Mouse (Mus musculus): ENCODE measurements around the gene Pgm2. TPM values are rescaled to one million over a fixed set of nuclear protein-coding genes. Genes with fewer than 3 reads are reported as not detected.

Pgm2 gene
- polyA plus RNA-seq, 1 experiment = 10.7 TPM

DNA sequence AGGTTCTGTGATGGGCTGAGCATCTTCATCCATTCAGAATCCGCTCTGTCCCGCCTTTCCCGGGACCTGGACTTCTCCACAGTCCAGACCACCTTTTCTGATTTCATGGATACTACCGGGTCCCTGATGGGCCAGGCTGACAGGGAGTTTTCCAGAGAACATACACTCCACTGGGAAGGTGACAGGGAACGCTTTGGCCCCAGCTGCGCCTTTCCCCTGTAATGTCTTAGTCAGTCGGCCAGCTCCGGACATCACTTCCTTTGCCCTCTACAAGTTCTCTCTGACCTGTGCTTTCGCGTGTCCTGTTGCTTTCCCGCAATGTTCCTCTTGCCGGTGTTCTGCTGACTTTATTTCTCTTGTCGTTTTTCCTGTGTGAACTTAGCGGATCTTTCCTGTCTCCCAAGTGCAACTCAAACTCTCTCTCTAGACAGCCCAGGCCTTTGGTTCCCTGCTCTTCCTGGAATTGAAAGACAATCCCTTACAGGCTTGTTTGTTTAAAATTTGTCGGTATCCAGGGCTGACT lies 660 bp downstream of the Pgm2 start:
- no peak overlapping the region for H3K27ac ChIP-seq (ENCODE audit: insufficient read depth, low read length)
- TF ChIP-seq POLR2A (IDR thresholded peaks at IDR 0.05; ENCODE audit: extremely low read depth, insufficient read depth, low read length) = no peak
- TF ChIP-seq CTCF (IDR thresholded peaks at IDR 0.05; ENCODE audit: extremely low read depth, insufficient read depth, low read length) = no peak
- peaks cover 4% of the 10 kb centered on the region for H3K4me1 ChIP-seq (ENCODE audit: control insufficient read depth, insufficient read depth, low read length)
- peak overlapping the region; percentile 57 for H3K4me3 ChIP-seq (ENCODE audit: insufficient read depth, low read length)

DNA sequence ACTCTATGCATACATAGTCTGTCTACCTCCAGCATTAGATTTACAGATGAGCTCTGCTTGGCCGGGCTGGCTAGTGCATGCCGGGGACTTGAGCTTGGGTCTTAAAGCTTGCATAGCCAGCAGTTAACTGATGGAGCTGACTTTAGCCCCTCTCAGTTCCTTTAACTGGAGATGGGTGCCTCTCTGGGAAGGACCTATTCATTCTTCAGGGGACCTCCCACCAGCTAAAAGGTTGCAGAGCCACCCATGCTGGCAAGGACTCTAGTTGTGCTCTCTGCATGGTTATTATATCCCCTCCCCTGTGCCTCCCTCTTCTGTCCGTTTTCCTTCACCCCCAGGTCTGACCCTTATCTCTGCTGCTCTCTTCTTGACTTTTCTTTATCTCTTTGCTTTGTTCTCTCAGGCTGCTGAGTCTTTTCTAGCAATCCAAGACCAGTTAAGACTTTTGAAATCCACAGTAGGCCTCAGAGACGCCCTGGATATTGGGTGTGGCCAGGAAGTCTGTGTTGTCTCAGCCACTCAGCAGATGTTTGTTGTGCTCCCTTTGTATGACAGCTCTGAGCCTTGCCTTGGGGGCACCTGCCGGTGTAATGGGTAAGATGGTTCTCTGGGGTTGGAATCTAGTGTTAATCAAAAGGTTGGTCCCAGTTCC lies 2.7 kb downstream of the Pgm2 start:
- Histone ChIP-seq H3K4me3 (ENCODE audit: insufficient read depth, low read length) (no peak overlapping the region), H3K27ac (ENCODE audit: insufficient read depth, low read length) (no peak overlapping the region), H3K4me1 (ENCODE audit: control insufficient read depth, insufficient read depth, low read length) (peaks cover 4% of the 10 kb centered on the region)
- no peak for TF ChIP-seq CTCF (IDR thresholded peaks at IDR 0.05; ENCODE audit: extremely low read depth, insufficient read depth, low read length)
- no peak for TF ChIP-seq POLR2A (IDR thresholded peaks at IDR 0.05; ENCODE audit: extremely low read depth, insufficient read depth, low read length)

DNA sequence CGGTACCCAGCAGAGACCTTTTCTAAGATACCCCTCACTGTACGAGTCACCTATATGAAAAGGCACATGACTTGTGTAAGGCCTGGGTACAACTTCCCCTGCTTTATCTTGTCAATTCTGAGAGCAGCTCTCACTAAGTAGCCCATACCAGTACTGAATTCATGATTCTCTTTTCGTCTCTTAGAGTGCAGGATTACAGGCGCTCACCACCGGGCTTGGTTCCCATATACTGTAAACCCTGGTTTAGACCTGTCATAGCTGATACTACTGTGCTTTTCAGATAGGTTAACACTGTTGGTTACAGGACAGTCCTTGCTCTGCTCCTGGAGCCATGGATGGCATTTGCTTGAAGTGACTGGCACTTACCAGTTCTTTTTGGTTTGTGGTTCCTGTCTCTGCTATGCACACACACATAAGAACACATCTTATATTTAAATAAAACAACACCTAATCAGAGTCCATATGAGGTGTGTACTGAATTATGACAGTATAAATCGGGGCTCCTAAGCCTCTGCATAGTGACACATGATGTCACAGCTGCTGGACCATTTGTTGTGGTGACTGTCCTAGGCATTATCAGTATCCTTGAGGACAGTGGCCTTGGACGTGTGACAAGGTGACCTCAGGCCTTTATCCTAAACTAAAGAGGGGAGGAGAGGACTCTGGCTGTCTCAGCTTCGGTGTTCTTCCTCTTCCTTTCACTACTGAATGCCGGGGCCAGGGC lies 9.4 kb downstream of the Pgm2 start:
- TF ChIP-seq CTCF (IDR thresholded peaks at IDR 0.05; ENCODE audit: extremely low read depth, insufficient read depth, low read length) = no peak
- TF ChIP-seq POLR2A (IDR thresholded peaks at IDR 0.05; ENCODE audit: extremely low read depth, insufficient read depth, low read length) = no peak
- H3K4me1 ChIP-seq (ENCODE audit: control insufficient read depth, insufficient read depth, low read length) = no peaks in the 10 kb centered on the region
- H3K27ac ChIP-seq (ENCODE audit: insufficient read depth, low read length) = no peak overlapping the region
- no peak overlapping the region for H3K4me3 ChIP-seq (ENCODE audit: insufficient read depth, low read length)

DNA sequence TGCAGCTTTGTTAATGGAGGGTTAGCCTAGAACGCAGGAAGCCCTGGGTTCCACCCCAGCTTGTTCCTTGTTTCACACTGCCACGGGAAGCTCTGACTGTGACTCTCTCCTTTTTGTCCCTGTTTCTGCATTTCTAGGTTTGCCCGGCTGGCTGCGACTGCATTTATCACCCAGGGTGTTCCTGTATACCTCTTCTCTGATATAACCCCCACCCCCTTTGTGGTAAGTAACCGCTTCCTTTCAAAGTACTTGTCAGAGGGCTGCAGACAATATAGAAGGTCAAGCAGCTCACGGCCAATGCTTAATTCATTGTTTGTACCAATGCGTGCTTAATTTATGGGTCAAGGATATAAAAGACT lies 9.9 kb downstream of the Pgm2 start:
- TF ChIP-seq POLR2A (IDR thresholded peaks at IDR 0.05; ENCODE audit: extremely low read depth, insufficient read depth, low read length) (no peak), CTCF (IDR thresholded peaks at IDR 0.05; ENCODE audit: extremely low read depth, insufficient read depth, low read length) (no peak)
- no peak overlapping the region for H3K27ac ChIP-seq (ENCODE audit: insufficient read depth, low read length)
- no peaks in the 10 kb centered on the region for H3K4me1 ChIP-seq (ENCODE audit: control insufficient read depth, insufficient read depth, low read length)
- H3K4me3 ChIP-seq (ENCODE audit: insufficient read depth, low read length) = no peak overlapping the region

DNA sequence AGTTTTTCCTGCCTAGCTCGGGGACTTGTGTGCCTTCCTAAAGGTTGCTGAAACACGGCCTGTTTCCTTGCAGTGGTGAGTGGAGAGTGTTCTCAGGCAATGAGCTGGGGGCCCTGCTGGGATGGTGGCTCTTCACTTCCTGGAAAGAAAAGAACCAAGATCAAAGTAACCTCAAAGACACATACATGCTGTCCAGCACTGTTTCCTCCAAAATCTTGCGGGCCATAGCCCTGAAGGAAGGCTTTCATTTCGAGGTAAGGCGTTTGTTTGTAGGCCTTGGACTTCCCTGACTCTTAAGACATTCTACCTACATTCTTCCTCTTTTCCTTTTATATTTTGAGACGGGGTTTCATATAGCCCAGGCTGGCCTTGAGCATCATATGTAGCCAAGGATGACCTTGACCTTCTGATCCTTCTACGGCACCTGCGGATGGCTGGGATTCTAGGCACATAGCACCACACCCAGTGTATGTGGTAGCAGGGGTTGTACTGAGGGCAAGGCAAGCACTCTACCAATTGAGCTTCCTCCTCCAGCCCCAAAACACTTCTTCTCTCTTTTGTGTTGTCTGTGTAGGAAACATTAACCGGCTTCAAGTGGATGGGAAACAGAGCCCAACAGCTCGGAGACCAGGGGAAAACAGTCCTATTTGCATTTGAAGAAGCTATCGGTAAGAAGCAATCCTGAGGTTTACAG lies 15.0 kb downstream of the Pgm2 start:
- Histone ChIP-seq H3K4me3 (ENCODE audit: insufficient read depth, low read length) (no peak overlapping the region), H3K27ac (ENCODE audit: insufficient read depth, low read length) (no peak overlapping the region), H3K4me1 (ENCODE audit: control insufficient read depth, insufficient read depth, low read length) (no peaks in the 10 kb centered on the region)
- TF ChIP-seq POLR2A (IDR thresholded peaks at IDR 0.05; ENCODE audit: extremely low read depth, insufficient read depth, low read length) (no peak), CTCF (IDR thresholded peaks at IDR 0.05; ENCODE audit: extremely low read depth, insufficient read depth, low read length) (no peak)

DNA sequence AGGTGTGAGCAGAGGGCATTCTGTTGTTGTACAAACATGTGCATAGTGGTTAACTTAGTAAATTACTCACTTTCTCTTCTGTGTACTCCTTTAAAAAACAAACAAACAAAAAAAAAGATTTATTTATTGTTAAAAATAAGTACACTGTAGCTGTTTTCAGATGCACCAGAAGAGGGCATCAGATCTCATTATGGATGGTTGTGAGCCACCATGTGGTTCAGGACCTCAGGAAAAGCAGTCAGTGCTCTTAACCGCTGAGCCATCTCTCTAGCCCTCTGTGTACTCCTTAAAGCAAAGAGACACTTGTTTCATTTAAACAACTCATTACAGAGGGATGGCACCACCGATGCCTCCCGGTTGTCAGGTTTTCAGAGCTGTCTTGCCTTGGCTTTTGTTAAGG lies 16.5 kb downstream of the Pgm2 start:
- H3K27ac ChIP-seq (ENCODE audit: insufficient read depth, low read length) = no peak overlapping the region
- H3K4me3 ChIP-seq (ENCODE audit: insufficient read depth, low read length) = no peak overlapping the region
- no peaks in the 10 kb centered on the region for H3K4me1 ChIP-seq (ENCODE audit: control insufficient read depth, insufficient read depth, low read length)
- TF ChIP-seq CTCF (IDR thresholded peaks at IDR 0.05; ENCODE audit: extremely low read depth, insufficient read depth, low read length) (peak; percentile 20; the same call in 1 of the 2 replicates), POLR2A (IDR thresholded peaks at IDR 0.05; ENCODE audit: extremely low read depth, insufficient read depth, low read length) (no peak)

DNA sequence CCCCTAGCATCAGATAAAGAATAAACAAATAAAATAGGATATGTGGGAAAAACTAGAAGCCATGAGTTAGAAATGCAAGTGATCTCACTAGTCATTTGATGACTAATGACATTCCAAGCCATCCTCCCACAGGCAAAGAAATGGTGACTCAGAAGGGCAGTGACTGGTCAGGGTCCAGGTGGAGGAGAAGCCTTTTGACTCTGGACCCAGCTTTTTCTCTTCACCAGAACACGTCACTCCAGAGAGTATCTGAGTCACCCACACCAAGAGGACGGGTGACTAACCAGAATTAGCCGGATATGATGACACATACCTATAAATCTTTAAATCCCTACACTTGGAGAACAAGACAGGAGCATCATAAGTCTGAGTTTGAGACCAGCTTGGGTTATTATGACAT lies 19.6 kb downstream of the Pgm2 start:
- H3K4me3 ChIP-seq (ENCODE audit: insufficient read depth, low read length) = no peak overlapping the region
- no peaks in the 10 kb centered on the region for H3K4me1 ChIP-seq (ENCODE audit: control insufficient read depth, insufficient read depth, low read length)
- no peak overlapping the region for H3K27ac ChIP-seq (ENCODE audit: insufficient read depth, low read length)
- TF ChIP-seq POLR2A (IDR thresholded peaks at IDR 0.05; ENCODE audit: extremely low read depth, insufficient read depth, low read length) (no peak), CTCF (IDR thresholded peaks at IDR 0.05; ENCODE audit: extremely low read depth, insufficient read depth, low read length) (no peak)

DNA sequence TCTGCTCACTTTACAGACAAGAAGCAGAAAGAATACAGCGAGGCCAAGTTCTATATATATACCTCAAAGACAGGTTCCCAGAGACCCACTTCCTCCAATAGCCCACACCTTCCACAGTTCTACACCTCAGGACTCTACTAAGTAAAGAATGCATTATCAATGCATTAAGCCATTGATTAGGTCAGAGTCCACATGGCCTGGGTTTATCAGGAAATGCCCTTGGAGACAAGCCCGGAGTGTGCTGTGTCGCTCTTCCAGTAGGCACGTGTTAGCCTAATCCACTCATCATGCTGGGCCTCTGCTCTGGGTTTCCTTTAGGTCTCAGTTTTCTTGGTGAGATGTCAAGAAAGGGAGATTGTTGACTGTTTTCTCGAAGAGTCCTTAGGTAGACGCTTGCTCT lies 21.5 kb downstream of the Pgm2 start:
- Histone ChIP-seq H3K4me1 (ENCODE audit: control insufficient read depth, insufficient read depth, low read length) (no peaks in the 10 kb centered on the region), H3K4me3 (ENCODE audit: insufficient read depth, low read length) (no peak overlapping the region), H3K27ac (ENCODE audit: insufficient read depth, low read length) (no peak overlapping the region)
- TF ChIP-seq POLR2A (IDR thresholded peaks at IDR 0.05; ENCODE audit: extremely low read depth, insufficient read depth, low read length) = no peak

DNA sequence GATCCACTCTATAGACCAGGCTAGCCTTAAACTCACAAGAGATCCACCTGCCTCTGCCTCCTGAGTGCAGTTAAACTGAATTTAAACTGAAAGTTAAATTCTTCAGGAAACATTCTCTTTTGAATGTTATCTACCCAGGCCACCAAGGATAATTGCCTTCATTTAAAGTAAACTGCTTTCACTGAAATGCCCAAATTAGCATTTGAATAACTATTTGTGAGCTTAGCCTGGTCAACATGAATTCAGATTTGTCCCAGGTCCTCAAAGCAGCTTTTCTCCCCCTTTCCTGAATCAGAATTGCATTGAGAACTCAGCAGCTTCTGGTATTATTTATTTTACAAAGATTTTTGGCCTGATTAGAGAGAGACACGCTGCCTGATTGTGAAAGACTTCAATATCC lies 24.4 kb downstream of the Pgm2 start:
- no peak overlapping the region for H3K4me3 ChIP-seq (ENCODE audit: insufficient read depth, low read length)
- H3K27ac ChIP-seq (ENCODE audit: insufficient read depth, low read length) = no peak overlapping the region
- H3K4me1 ChIP-seq (ENCODE audit: control insufficient read depth, insufficient read depth, low read length) = no peaks in the 10 kb centered on the region
- TF ChIP-seq POLR2A (IDR thresholded peaks at IDR 0.05; ENCODE audit: extremely low read depth, insufficient read depth, low read length) = no peak
- TF ChIP-seq CTCF (IDR thresholded peaks at IDR 0.05; ENCODE audit: extremely low read depth, insufficient read depth, low read length) = no peak

Data from cortical plate, adult 2 months (tissue).